Mouse (Mus musculus) kidney, postnatal 0 days (tissue): ENCODE results near the gene Il31ra. TPM values are rescaled to one million over a fixed set of nuclear protein-coding genes. Genes with fewer than 3 reads are reported as not detected.

Experiments
- ATAC-seq: fragments of 200-750 bp; cut with Nextera tagmentation; replicated peaks from 2 replicates; pipeline ENCODE4 v1.8.0; 2017; ENCODE audit warnings: low read depth, moderate number of reproducible peaks, moderate TSS enrichment, moderate library complexity; ENCODE audit not compliant: low FRiP score
- DNase-seq: peaks from one replicate; pipeline ENCODE4 v3.0.0-alpha.2; 2016; ENCODE audit warnings: low spot score
- H3K27ac ChIP-seq: fragments of 300-500 bp; sonication (generic); 2 replicates; pipeline ENCODE4 v1.5.1; 2014; ENCODE audit warnings: mild to moderate bottlenecking
- H3K27me3 ChIP-seq: fragments of 300-500 bp; sonication (generic); 2 replicates; pipeline ENCODE4 v1.6.1; 2014; ENCODE audit warnings: low read length, mixed read lengths; ENCODE audit not compliant: insufficient read depth
- H3K36me3 ChIP-seq: fragments of 300-500 bp; sonication (generic); 2 replicates; pipeline ENCODE4 v1.6.1; 2014; ENCODE audit warnings: low read length, mixed read lengths; ENCODE audit not compliant: insufficient read depth
- H3K4me1 ChIP-seq: fragments of 300-500 bp; sonication (generic); replicated peaks from 2 replicates; pipeline ENCODE4 v1.6.1; 2014; ENCODE audit warnings: antibody characterized with exemption, low read length, mixed read lengths; ENCODE audit not compliant: insufficient read depth
- H3K4me2 ChIP-seq: fragments of 300-500 bp; sonication (generic); 2 replicates; pipeline ENCODE4 v1.6.1; 2014; ENCODE audit warnings: mild to moderate bottlenecking, low read length, moderate library complexity, mixed read lengths
- H3K4me3 ChIP-seq: fragments of 300-500 bp; sonication (generic); replicated peaks from 2 replicates; pipeline ENCODE4 v1.5.1; 2014; ENCODE audit warnings: low read depth, low read length
- H3K9ac ChIP-seq: fragments of 300-500 bp; sonication (generic); 2 replicates; pipeline ENCODE4 v1.6.1; 2014; ENCODE audit warnings: low read depth, low read length
- H3K9me3 ChIP-seq: fragments of 300-500 bp; sonication (generic); replicated peaks from 2 replicates; pipeline ENCODE4 v1.6.1; 2016; ENCODE audit warnings: low read length, inconsistent platforms, mixed read lengths
- CTCF ChIP-seq: IDR thresholded peaks from 2 replicates; pipeline ENCODE4 v1.5.1; 2016; ENCODE audit warnings: antibody characterized with exemption, low read depth, mild to moderate bottlenecking, moderate library complexity
- WGBS: fragments of 180-500 bp; shearing (Covaris S2); extraction: QIAGEN DNeasy Blood & Tissue Kit; methylation state at CpG from one replicate; pipeline ENCODE4 v1.1.7; 2014; 5-methylcytosine and 5-hydroxymethylcytosine counted together
- polyA plus RNA-seq: library from polyadenylated mRNA; unstranded; fragments of >200 nt; fragmentation: Nextera tagmentation; extraction: Ambion mirVana; gene quantifications from 2 replicates; pipeline ENCODE4 v1.2.1, GENCODE M21; 2015

The Il31ra gene
- polyA plus RNA-seq, 1 experiment from 2014 or later: 0.53 TPM

DNA sequence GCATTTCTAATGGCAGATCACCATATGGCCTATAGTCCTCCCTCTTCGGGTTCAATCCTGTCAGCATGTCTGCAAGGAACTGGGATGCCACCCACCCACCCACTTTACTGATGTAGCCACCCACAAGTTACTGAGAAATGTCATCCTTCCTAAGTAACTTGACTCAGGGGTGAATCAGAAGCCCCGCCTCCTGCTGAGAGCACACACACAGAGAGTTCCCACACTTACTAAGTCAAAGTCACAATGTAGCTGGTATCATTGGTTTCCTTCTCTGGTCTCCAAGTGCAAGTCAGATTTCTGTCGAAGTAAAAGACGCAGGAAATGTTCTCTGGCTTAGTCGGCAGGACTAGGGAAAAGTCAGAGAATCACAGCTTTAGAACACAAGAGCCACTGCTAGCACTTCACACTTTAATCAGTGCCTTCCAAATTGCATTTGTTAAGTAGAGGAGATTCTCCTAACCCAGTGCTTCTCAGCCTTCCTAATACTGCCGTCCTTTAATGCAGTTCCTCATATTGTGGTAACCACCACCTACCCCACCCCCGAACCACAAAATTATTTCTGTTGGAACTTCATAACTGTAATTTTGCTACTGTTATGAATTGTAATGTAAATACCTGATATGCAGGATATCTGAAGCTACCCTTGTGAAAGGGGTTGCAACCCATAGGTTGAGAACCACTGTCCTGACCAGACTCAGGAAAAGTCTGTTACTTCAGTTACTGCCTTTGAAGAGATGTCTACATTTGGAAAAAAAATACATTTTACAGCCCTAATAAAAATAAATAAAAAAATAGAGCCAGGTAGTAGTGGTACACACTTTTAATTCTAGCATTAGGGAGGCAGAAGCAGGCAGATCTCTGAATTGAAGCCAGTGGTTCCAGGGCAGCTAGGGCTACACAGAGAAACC lies 42.3 kb downstream of the Il31ra start:
- TF ChIP-seq CTCF: no peak
- DNase-seq (no peak), ATAC-seq (no peak)

DNA sequence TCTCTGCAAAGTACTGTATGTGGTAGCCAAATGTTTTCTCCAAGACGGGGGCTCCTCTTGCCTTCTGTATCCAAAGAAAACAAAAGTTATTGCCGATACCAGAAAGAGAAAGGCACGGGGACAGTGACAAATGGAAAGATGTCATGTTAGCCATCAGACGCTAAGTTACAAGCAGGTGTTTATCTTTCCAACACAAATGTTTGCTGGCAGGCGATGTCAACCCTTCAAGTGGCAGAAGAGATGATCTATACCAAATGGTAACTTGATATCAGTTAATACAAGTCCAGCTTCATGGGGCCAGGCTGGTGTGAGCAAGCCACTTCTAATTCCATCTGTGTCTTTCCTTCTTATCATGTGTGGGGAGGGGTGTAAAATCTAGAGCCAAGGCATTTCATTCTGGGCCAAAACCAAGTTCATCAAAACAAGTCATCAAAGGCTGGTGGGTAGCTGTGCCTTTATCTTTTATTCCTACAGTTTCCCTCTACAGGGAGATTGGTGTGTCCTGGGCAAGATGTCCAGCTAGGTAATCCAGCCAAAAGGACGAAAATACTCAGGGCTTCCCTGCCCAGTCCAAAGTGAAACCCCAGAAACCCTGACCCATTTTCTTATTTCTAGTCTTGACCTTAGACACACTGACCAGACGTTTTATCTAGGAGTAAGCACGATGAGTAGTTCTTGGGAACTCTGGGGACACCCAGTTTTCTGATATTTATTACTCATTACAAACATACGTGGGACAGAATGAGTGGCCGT lies 52.8 kb downstream of the Il31ra start:
- 50% methylated on average over 10 of the region's 10 CpGs for WGBS
- Histone ChIP-seq H3K4me2 (no peak overlapping the region), H3K36me3 (no peaks in the 10 kb centered on the region), H3K4me3 (no peak overlapping the region), H3K4me1 (no peaks in the 10 kb centered on the region; the same call in 1 of the 2 replicates), H3K9ac (no peak overlapping the region), H3K27ac (no peak overlapping the region), H3K27me3 (no peaks in the 10 kb centered on the region), H3K9me3 (no peaks in the 10 kb centered on the region)
- ATAC-seq (no peak), DNase-seq (no peak)
- no peak for TF ChIP-seq CTCF

More for the DNA sequence above, 42.3 kb downstream of the Il31ra start:
- no peaks in the 10 kb centered on the region for H3K36me3 ChIP-seq
- no peaks in the 10 kb centered on the region for H3K9me3 ChIP-seq
- H3K4me1 ChIP-seq: no peaks in the 10 kb centered on the region
- H3K9ac ChIP-seq: no peak overlapping the region
- no peak overlapping the region for H3K27ac ChIP-seq
- H3K27me3 ChIP-seq: no peaks in the 10 kb centered on the region
- WGBS: 82% methylated on average over 7 of the region's 7 CpGs
- no peak overlapping the region for H3K4me2 ChIP-seq
- H3K4me3 ChIP-seq: no peak overlapping the region

- ATAC-seq: no peak
- Histone ChIP-seq H3K4me1 (no peaks in the 10 kb centered on the region; the same call in 1 of the 2 replicates), H3K9ac (no peak overlapping the region), H3K4me2 (no peak overlapping the region), H3K27me3 (no peaks in the 10 kb centered on the region), H3K9me3 (no peaks in the 10 kb centered on the region), H3K36me3 (no peaks in the 10 kb centered on the region), H3K27ac (no peak overlapping the region), H3K4me3 (no peak overlapping the region)
- WGBS: 12% methylated on average over 3 of the region's 3 CpGs
- no peak for TF ChIP-seq CTCF
- DNase-seq: no peak
Measured at GRCm38 (mm10) chr13:112540616-112541015, 53.5 kb downstream of the Il31ra start.

DNA sequence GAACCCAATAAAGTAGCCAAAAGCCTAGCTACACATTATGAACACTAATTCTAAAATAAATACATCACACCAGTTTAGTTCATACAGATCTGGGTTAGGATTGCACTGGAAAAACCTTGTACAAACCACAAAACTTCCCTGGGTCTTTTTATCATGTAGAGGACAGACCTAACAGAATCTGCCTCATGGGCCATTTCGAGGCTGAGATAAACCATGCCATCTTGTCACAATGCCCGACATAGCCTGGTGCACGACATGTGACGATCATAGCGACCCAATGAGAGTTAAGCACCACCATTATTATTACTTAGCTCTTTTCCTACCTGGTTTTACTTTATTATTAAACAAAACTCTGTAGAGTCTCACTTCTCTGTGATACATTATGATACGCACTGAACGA lies 57.1 kb downstream of the Il31ra start:
- Histone ChIP-seq H3K36me3 (no peaks in the 10 kb centered on the region), H3K4me3 (no peak overlapping the region), H3K9me3 (no peaks in the 10 kb centered on the region), H3K4me2 (no peak overlapping the region), H3K27me3 (no peaks in the 10 kb centered on the region), H3K4me1 (peaks cover 4% of the 10 kb centered on the region; the same call in 1 of the 2 replicates), H3K9ac (no peak overlapping the region), H3K27ac (no peak overlapping the region)
- 89% methylated on average over 7 of the region's 7 CpGs for WGBS
- DNase-seq: no peak
- TF ChIP-seq CTCF: no peak
- no peak for ATAC-seq

- Histone ChIP-seq H3K27ac (no peak overlapping the region), H3K9me3 (no peaks in the 10 kb centered on the region), H3K36me3 (no peaks in the 10 kb centered on the region), H3K27me3 (no peaks in the 10 kb centered on the region), H3K4me1 (peaks cover 4% of the 10 kb centered on the region; the same call in 1 of the 2 replicates), H3K9ac (no peak overlapping the region), H3K4me3 (no peak overlapping the region), H3K4me2 (no peak overlapping the region)
- no peak for ATAC-seq
- 31% methylated on average over 4 of the region's 4 CpGs for WGBS
- DNase-seq: no peak
- no peak for TF ChIP-seq CTCF
Measured at GRCm38 (mm10) chr13:112536611-112537010, 57.5 kb downstream of the Il31ra start.

DNA sequence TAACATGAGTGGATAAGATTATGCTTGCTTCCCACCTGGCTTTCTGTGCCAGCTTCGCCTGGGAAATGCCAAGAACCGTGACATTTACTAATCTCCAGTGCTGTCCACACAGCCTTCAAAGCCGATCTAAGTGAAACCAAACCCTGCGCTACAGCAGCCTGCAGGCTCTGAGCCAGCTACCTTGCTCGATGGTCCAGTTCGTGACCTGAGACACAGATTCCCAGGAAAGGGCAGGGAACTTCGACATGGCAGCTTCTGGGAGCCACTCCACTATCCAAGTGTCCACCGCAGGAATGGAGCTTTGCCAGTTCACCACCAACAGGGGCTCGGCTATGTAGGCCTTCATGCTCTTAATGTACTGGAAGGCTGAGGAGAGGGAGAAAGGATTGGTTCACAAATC lies 60.6 kb downstream of the Il31ra start:
- no peaks in the 10 kb centered on the region for H3K9me3 ChIP-seq
- H3K9ac ChIP-seq: no peak overlapping the region
- DNase-seq: no peak
- ATAC-seq: no peak
- no peak overlapping the region for H3K4me2 ChIP-seq
- H3K4me3 ChIP-seq: no peak overlapping the region
- no peaks in the 10 kb centered on the region for H3K36me3 ChIP-seq
- peaks cover 4% of the 10 kb centered on the region; the same call in 1 of the 2 replicates for H3K4me1 ChIP-seq
- 45% methylated on average over 9 of the region's 9 CpGs for WGBS
- no peaks in the 10 kb centered on the region for H3K27me3 ChIP-seq
- TF ChIP-seq CTCF: no peak
- H3K27ac ChIP-seq: no peak overlapping the region
